ENCODE assay signal across 8 mouse cellular contexts in the genomic region with DNA sequence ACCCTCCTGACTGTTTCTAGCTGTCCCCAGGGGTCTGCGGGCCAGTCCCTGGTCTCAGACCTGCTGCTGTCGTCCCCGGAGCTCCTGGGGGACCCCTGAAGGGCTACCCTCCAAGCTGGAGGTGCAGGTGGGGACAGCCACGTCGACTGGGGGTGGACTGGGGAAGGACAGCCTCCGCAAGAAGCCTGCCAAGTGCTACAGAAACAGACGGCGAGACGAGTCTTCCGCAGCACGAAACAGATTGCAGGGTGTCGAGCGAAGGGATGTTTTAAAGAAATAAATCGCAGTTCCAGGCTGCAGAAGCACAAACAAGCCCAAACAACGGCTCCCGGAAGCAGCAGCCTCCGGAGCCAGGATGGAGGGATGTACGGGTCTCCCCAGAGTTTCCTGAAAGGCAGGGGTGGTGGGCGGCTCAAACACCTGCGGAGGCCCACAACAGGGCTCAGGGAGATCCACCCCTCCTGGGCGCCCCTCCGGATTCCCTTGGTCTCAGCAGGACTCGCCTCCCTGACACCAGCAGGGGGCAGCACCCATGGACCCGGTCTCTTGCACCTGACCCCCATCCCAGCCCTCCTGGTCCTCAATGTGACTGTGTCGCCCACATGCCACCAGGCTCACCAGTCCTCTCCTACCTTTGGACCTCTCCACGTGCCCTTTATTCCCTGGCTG. TPM values are rescaled to one million over a fixed set of nuclear protein-coding genes. Genes with fewer than 3 reads are reported as not detected.
DNase-seq lines count a peak whose midpoint lies in the region; ATAC-seq lines count a peak whose summit lies in the region.

No protein-coding gene starts in this region.

- no peak overlapping the region for H3K4me2 ChIP-seq in kidney, embryonic 15.5 days
- no peak overlapping the region for H3K4me2 ChIP-seq in hindbrain, embryonic 15.5 days

- 44% methylated on average over 26 of the region's 26 CpGs for WGBS in kidney, embryonic 15.5 days
- 60% methylated on average over 26 of the region's 26 CpGs for WGBS in hindbrain, embryonic 15.5 days

- peak; percentile 39 to 59 for DNase-seq in kidney, postnatal 25 days
- peak; percentile 50 for DNase-seq in ES-CJ7 (ENCODE audit: low read depth, low spot score)
- DNase-seq in cerebellum, postnatal 14 days = peak; percentile 76 to 80
- DNase-seq in thymus, postnatal 4 days = peak; percentile 78
- DNase-seq in embryo, embryonic 11 days = no peak

- H3K4me3 ChIP-seq in kidney, embryonic 15.5 days (replicated peaks) = no peak overlapping the region
- H3K4me3 ChIP-seq in hindbrain, embryonic 15.5 days = no peak overlapping the region

- H3K9ac ChIP-seq in kidney, embryonic 15.5 days = no peak overlapping the region
- no peak overlapping the region for H3K9ac ChIP-seq in hindbrain, embryonic 15.5 days

- no peaks in the 10 kb centered on the region for H3K9me3 ChIP-seq in kidney, embryonic 15.5 days (replicated peaks)
- no peaks in the 10 kb centered on the region for H3K9me3 ChIP-seq in hindbrain, embryonic 15.5 days

- H3K27me3 ChIP-seq in kidney, embryonic 15.5 days = no peaks in the 10 kb centered on the region
- H3K27me3 ChIP-seq in hindbrain, embryonic 15.5 days = no peaks in the 10 kb centered on the region

- no peaks in the 10 kb centered on the region; the same call in 1 of the 2 replicates for H3K36me3 ChIP-seq in kidney, embryonic 15.5 days
- H3K36me3 ChIP-seq in hindbrain, embryonic 15.5 days = no peaks in the 10 kb centered on the region

- ATAC-seq in kidney, embryonic 15.5 days (replicated peaks; ENCODE audit: low FRiP score) = no peak
- no peak for ATAC-seq in hindbrain, embryonic 15.5 days (ENCODE audit: low FRiP score, low read depth)
- ATAC-seq in megakaryocyte progenitor cell, adult 5-6 weeks (replicated peaks; ENCODE audit: poor library complexity) = peak; percentile 51

- no peak overlapping the region for H3K27ac ChIP-seq in kidney, embryonic 15.5 days
- peak overlapping the region; percentile 60 for H3K27ac ChIP-seq in hindbrain, embryonic 15.5 days (replicated peaks)

- peaks cover 20% of the 10 kb centered on the region for H3K4me1 ChIP-seq in kidney, embryonic 15.5 days
- H3K4me1 ChIP-seq in hindbrain, embryonic 15.5 days (replicated peaks) = peaks cover 15% of the 10 kb centered on the region

RNA-seq across cellular contexts. Expression of gene Tbc1d16, which starts 29.6 kb away (rescaled TPM):
- polyA plus RNA-seq in kidney, embryonic 15.5 days (2015; fragmentation: Nextera tagmentation; extraction: Ambion mirVana) = 12.8 and 15.0 TPM in 2 replicates
- 56.1 and 57.1 TPM in 2 replicates for polyA plus RNA-seq in hindbrain, embryonic 15.5 days (2015; fragmentation: Nextera tagmentation; extraction: Ambion mirVana)
- 1.9 and 2.1 TPM in 2 replicates for total RNA-seq in megakaryocyte progenitor cell, adult 5-6 weeks (2015)
- 2.1 and 3.0 TPM in 2 replicates for total RNA-seq in megakaryocyte progenitor cell, adult 5-6 weeks (2017)

RNA-seq across cellular contexts. Expression of gene Ccdc40, which starts 29.7 kb away (rescaled TPM):
- polyA plus RNA-seq in kidney, embryonic 15.5 days (2015; fragmentation: Nextera tagmentation; extraction: Ambion mirVana) = 4.6 and 6.5 TPM in 2 replicates
- polyA plus RNA-seq in hindbrain, embryonic 15.5 days (2015; fragmentation: Nextera tagmentation; extraction: Ambion mirVana) = 14.6 and 15.4 TPM in 2 replicates
- total RNA-seq in megakaryocyte progenitor cell, adult 5-6 weeks (2015) = 4.4 and 4.9 TPM in 2 replicates
- 11.2 and 14.3 TPM in 2 replicates for total RNA-seq in megakaryocyte progenitor cell, adult 5-6 weeks (2017)
